Mouse (Mus musculus): ENCODE measurements around the gene Efnb1.
A peak's percentile ranks its signal among the peaks of the same experiment; 100 is the strongest.
"Not testable (repeated sequence)": the region's sequence is repeated elsewhere in the genome, so short reads cannot be mapped to it uniquely, and the experiment has no call there.

The Efnb1 gene

DNA sequence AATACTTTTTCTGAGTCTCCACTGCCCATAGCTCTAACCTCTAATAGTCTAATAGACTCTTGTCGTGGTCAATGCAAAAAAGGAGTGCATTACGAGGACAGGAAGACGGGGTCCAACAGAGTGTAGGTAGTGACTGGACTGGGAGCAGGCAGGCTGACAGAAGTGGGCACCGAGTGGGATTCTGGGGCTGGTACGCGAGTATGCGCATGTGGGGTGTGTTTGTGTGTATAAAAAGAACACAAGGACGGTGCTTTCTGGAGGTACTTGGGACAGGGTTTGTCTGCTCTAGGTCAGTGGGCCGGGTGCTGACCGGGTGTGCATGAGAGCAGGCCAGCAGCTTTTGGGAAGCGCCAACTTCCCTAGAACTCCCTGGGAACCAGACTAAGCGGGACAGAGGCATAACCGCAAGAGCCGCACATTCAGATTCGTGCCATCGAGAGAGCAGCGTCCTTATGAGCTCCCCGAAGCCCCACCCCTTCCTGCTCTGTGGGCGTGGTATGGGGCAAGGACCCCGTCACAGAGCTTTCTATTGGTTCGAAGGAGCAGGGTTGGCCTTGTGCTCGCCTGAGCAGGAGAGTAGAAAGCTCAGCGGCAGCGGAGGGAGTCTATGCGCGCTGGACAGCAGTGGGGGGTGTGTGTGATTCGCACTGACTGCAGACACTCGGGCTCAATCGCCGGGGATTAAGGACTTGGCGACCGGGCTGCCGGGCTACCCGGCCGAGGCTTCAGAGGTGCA lies at the start of gene Efnb1:
TSS of gene Efnb1 (plus strand) at position 608 of the 736 bp plus-strand sequence.
- DNase-seq = peak; percentile 92 to 96

DNA sequence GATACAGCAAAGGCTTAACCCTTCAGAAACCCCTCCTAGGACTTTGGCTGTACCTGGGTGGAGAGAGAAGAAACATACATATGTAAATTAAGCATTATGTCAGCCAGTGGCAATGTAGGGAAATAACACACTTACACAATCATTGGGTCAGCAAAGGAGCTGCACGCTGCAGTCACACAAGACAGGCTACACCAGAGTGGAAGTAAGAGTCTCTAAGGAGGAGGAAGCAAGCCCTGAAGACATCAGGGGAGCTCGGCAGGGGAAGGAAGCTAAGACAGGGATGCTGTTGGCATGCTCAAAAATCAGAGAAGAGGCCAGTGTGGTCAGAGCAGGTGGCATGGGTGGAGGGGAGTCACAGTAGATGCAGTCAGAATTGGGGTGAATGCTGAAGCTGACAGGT lies 43.2 kb upstream of the Efnb1 start:
- no peak for DNase-seq

DNA sequence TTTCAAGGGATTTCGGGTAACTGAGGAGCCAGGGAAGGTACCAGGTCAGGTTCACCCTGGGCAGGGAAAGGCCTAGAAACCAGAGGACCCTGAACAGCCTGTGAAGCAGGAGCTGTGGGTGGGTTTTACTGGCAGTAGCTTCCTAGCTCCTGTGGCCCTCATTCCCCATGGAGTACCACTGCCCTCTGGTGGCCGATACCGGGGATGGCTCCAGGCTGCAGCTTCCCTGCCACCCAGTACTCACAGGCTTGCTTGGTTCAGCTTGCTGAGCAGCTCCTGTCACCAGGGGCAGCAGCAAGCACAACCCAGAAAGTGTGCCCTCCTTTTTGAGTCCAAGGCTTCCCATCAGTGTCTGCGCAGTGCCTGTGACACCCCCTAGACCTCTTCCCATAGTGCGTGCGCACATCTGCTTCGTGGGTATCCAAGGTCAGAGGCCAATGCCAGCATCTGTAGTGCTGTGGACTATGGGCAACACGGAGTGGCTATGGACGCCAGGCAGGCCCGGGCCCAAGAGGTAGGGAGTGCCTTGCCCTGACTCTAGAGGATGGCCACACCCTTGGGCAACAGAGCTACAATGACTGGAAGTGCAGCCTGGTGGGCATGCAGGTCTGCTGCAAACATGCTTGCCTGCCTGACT lies 24.7 kb upstream of the Efnb1 start:
- DNase-seq = not testable (repeated sequence)

DNA sequence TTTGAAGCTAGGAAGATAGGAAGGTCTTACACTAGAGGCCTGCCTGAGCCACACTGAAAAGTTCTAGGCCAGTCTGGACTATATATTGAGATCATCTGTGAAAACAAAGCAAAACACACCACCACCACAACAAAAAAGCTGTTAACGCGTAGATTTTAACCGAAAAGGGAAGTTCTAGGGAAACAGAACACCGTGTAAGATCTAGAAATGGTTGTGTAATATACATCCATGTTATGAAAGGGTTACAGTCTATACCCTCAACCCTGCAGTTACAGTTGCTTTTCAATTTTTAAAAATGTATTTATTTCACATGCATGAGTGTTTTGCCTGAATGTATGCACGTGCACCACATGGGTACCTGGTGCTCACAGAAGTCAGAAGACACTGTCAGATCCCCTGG lies 16.4 kb upstream of the Efnb1 start:
- DNase-seq = no peak

DNA sequence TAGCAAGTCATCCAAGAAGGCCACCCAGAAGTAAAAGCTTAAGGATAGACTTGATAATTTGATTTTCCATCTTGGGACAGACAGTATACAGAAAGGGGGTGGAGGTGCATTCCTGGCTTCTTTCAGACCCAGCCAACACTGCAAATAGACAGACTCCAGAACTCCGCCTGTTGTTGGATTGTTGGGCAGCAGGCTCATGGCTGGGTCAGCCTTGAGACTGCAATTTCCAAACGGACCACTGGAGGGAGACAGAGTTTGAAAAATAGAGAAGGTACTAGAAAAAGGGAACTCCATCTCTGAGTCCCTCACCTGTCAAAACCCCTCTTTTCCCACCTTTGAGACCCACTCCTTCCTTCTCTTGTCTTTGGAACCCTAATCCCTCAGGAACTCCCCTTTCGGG lies 5.9 kb upstream of the Efnb1 start:
- DNase-seq = peak in 1 of 2 experiments; percentile 76

DNA sequence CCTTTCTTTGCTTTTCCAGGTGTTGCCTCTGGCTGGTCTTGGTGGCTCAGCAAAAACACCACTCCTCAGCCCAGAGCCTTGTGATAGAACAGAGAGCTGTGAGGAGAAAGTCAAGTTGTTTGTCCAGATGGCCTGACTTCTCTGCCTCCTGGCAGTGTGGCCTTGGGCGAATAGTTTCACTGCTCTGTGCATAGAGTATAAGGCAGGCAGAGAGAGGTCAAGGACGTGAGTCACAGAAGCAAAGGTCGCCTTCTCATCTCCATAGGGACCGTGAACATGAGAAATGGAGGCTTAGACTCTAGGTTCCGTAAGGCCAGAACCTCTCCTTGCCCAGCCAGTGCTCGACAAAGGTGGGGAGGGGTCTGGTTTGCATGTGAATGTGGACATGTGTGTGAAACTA lies 3.4 kb upstream of the Efnb1 start:
- no peak for DNase-seq

DNA sequence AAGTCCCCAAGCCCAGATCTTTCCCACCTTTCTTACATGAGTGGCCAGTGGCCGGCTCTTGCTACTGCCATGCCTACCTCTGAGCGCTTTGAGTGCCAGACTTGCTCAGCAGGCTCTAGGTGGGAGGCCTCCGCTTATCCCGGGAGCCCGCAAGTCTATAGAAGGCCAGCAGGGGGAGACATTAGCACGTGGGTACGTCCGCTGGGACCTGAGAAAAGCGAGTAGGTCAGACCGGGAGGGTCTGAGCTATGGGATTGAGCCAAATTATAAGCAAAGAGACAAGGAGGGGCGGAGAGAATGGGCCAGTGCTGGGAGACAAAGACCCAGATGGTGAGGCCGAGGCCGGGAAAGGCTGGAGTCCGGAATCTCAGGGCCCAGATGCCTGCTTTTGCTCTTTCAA lies 1.0 kb upstream of the Efnb1 start:
- peak; percentile 85 to 87 for DNase-seq

DNA sequence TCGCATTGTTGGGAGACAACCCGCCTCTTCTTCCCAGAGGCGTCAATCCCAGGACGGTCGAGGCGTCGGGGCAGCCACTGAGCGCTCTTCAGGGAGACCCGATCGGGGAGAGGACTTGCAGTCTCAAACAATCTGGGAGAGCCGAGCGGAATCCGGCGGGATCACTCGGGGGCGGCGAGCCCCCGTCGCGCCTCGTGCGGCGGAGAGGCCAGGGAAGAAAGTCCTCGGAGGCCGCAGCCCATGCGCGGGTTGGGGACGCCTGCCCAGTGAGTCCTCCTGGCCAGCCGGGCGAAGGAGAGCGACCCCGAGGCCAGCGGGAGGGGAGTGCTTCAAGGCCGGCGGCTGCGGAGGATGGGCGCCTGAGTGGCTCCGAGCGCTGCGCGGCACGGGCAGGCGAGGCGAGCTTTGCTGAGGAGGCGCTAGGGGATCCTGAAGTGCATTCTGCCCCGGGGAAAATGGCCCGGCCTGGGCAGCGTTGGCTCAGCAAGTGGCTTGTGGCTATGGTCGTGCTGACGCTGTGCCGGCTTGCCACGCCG lies 569 bp downstream of the Efnb1 start:
- DNase-seq = peak in 1 of 2 experiments; percentile 70

DNA sequence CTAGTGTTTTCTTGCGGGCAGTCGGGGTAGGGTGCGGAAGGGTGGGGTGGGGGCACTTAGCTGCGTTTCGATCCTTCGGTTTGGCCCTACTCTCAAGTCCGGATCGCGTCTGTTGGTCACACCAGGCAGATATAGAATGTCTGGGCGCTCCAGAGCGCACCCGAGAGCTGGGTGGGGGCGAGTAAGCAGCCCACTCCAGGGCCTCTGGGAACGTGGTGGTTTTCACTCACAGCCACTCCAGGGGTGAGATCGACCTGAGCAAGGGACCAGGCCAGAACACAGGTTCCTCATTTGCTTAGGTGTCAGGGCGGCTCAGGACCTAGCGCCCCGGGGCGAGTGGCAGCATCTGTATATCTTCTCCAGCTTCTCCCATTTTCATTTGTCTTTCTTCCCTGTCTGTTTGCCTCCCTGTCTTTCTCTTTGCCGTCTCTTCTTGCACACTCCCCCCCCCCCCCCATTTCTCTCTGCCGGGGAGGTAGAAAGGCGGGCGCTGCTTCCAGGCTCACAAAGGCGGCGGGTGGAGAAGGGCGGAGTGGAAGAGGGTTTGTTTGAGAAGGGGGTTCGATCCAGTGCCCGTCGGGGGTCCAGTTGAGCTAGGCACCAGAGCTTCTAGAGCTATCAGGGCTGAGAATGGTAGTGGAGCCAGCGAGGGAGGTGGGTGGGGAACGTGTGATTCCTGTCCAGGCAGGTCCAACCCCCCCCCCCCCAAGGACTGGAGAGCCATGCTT lies 1.4 kb downstream of the Efnb1 start:
- peak in 1 of 2 experiments; percentile 33 for DNase-seq

DNA sequence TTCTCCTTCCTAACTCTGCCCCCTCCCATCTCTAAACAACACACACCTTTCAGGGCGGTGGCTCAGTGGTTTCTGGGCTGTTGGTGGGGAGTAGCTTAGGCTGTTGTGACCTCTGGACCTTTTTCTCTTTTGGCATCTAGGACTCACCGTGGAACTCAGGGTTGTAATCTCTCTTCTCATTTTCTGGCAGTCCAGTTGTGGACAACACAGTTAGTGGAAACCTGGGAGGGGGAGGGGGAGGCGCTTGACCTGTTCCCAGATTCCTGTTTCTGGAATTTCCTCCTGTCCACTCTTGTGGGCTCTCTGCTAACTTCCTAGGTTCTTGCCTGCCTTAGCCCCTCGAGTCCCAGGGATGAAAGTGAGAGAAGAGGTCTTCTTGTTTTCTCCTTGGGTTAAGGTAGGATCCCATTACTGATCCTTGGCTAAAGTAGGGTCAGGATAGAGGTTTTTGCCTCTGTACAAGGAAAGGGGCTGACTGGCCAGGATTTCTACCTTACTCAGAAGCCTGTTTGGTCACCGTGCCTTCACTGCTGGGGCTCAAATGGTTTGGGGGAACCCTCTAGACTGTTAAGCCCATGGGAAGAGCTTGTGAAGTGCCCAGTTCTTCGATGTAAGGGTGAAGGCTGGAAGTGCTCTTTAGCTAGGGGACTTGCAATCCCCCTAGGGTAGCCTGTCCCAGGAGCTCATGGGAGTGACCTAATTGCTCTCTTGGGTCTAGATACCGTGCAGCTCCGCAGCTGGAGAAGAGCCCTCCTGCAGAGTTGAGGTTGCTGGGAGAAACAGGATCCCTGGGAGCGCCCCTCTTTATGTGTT lies 2.2 kb downstream of the Efnb1 start:
- peak; percentile 39 to 56 for DNase-seq

DNA sequence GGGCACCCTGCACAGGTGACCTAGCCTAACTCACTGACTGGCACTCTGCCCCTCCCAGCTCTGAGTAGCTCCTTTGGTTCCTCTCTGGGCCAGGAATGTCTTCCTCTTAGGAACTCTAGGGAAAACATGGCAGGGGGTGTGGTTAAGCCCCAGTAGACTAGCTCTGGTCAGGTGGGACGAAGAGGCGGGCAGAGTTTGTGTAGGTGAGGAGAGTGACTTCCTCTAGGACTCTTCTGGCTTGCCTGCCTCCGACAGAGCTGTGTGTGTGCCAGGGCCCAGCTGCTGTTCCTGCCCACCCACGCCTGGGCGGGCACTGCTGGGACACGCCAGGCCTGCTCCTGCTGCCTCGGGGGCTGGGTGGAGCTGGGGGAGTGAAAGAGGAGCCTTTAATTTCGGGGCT lies 5.1 kb downstream of the Efnb1 start:
- DNase-seq = peak; percentile 62 to 82

DNA sequence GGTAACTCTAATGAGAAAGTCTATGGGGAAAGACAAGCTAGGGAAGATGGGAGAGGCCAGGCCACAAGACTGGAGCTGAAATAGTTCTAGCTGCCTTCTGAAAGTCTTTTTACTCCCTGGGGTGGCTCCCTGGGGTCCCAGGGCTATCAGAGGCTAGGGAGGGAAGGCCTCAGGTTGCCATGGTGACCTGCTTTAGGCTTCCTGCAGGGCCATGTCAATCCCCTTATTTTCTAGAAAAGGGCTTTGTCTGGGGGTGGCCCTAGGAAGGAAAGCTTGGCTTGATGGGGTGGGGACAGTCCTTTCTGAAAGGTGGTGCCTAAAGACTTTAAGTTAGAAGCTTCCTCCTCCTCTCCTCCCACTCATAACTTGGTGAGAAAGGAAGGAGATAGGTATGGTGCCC lies 6.0 kb downstream of the Efnb1 start:
- DNase-seq = no peak

DNA sequence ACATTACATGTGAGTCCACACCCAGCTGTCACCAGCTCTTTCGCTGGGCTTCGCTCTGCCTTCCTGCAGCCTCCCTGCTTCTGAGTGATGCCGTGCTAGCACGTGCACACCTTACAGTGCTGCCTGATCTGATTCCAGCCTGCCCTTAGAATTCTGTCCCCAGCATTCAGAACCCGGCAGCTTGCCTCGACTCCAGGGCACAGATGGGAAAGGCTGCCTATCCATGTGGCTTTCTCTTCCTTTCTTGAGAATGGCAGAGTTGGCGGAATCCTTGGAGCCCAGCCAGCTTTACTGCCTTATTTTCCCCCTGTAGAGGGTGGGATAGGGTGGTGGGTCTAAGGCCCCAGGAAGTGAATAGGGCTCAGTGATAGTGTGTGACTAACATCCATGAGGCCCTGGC lies 9.6 kb downstream of the Efnb1 start:
- no peak for DNase-seq

DNA sequence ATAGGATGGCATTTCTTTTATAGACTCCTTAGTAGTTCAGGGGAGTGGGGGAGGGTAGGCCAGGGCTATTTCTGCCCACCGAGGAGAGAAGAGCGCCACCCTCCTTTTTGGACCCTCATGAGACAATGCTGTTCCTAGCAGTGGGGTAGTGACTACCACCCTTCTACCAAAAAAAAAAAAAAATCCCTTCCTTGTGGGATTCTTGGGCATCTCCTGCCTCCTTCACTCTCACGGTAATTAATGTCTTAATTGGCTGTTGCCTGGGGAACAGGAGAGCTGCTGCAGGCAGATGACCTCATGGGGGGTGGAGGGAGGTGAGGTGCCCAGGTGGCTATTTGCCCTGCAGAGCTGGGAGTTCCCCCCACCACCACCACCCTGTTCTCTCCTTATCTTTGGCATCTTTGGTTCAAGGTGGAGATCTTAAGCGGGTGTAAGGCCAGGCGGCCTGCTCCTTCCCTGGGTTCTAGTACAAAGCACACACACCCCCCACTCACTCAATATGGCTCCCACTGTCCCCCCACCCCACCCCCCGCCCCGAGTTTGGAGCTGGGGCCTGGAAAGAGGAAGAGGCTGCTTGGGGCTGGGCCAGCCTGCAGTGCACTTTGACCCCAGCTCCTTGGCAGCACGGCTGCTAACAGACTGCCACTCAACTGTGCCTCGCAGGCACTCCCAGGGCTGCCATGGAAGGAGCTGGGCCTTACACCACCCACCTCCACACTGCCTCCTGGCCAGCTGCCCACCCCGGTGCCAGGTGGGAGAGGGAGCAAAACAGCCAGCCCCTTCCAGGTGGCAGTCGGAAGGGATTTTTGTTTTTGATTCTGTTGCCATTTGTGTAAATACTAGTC lies 12.4 kb downstream of the Efnb1 start:
- DNase-seq = peak; percentile 69 to 87

DNA sequence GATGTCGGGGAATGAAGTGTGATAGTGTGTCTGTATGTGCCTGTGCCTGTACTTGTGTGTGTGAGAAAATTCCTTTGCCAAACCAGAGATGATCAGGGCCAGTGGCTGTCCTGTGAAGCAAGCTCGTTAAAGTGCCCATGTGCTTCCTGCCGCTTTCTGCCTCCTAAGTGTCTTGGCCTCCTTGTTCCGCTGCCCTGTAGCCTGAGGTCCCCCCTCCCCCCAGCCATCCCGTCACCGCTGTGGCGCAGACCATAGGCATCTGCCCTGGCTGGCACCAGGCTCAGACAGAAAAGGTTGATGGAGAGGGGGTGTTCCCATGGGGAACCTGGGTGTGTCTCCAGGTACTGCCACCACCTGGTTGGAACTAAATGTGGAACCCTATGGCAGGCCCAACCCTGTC lies 13.1 kb downstream of the Efnb1 start:
- peak in 1 of 2 experiments; percentile 49 for DNase-seq

DNA sequence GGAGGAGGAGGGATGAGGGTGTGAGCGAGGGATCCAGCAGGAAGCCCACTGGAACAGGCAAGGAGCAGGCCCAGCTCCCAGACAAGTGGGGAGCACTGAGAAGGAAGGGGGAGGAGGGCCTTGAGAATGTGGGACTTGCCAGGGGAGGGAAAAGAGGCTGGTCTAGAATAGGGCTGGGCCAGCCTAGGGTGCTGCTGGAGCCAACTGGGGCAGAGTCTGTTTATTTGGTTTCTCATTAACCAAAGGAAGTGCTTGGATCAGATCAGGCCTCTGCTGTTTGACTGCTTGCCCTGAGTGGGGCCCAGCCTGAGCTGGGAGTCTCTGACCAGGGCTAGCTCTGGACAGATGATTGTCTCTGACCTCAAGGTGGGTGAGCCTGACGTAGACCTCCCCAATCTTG lies 14.0 kb downstream of the Efnb1 start:
- peak; percentile 67 to 86 for DNase-seq

DNA sequence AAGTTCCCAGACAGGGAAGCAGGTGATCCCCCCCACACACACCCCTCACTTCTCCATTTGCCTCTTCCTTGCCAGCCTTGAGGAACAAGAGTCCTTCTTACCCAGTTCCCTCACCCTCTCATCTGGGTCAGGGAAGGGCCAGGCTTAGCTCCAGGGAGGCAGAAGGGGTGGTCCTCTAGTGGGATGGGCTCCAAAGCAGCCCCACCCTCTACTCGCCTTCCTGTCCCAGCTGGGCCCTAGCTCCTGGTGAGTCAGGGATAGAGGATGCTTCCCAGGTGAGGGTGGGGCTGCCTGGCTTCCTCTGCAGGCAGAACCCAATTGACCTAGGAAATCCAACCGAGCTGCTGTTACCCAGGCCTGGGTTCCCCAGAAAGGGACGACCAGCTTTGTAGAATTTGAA lies 14.8 kb downstream of the Efnb1 start:
- DNase-seq = no peak

DNA sequence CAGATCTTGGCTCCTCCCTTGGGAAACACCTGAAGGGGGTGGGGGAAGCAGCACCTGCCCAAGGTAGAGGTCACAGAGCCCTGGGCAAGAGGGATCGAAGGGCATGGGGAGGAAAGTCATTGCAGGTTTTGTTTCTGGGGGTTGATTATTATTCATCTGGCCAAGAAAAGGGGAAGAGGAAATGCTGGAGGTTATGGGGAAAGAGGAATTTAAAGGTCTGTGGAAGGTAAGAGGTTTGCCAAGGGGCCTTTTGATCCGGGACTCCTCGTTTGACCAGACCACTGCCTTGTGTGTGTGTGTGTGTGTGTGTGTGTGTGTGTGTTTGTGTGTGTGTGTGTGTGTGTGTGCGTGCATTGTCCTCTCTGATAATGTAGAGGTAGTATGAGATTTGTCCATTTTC lies 15.5 kb downstream of the Efnb1 start:
- DNase-seq = no peak

DNA sequence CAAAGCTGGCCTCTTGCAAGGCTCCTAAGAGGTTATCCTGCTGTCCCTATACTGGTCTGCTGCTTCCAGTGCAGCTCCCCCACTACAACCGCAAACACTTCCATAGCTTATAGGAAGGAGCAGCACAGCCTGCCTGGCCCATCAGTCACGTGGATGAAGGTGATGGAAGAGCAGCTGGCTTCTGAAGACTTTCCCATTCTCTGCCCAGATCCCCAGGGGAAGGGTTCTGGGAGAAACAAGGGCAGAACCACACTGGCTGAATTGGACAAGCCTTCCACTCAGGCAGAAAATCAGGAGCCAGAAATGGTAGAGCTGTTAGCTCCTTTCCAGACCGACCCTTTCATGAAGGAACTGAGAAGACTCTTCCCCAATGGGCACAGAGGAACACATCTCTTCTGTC lies 16.2 kb downstream of the Efnb1 start:
- DNase-seq = no peak

DNA sequence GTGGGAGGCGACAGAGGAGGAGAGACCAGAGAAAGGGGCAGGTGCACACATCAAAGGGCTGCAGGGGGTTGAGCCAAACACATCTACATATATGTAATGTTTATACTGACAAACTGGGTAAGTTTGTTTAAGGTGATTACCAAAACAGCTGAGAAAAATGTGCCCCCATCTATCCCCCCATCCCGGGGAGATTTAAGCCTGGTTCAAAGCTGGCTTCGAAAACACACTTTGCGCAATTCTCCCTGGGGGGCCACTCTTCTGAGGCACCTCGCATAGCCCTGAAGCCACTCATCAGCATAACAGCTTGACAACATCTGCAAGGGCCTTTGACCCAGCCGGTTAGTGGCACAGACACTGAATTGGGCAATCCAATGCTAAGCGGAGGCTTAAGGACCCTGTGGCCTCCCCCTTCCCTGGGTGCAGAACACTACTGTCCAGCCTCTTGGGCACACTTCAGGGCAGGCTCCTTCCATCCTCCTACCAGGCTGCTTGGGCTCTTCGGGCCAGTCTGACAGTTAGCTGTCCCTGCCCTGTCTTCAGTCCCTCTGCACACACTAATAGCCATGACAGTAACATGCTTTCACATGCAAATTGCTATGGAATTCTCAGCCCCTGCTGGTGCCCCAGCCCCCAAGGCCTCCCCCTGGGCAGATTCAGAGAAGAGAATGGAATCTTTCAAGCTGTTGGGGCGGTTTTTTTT lies 16.8 kb downstream of the Efnb1 start:
- peak in 1 of 2 experiments; percentile 62 for DNase-seq

DNA sequence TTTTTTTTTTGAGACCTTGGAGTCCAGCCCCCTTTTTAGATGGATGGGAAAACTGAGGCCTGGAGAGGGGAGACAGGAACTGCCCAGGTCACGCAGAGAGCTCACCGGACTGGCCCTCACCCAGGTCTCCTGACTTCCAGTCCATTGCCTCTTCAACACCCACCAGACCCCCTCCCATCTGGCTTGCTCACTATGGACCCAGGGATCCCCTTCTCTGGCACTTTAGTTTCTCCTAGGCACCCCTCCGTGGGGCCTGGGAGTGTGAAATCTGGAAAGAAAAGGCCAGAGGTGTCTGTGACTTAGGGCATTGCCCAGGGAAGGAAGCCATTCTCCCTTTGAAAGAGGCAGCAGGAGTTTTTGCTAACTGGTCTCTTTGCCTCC lies 17.3 kb downstream of the Efnb1 start:
- no peak for DNase-seq

Data from kidney, postnatal 25 days (tissue).